Mouse (Mus musculus): ENCODE measurements around the gene Ablim1. TPM values are rescaled to one million over a fixed set of nuclear protein-coding genes. Genes with fewer than 3 reads are reported as not detected.

Ablim1 gene
- polyA plus RNA-seq, 1 experiment from 2014 or later = 40.5 TPM

GRCm38 (mm10) chr19:57127523-57127922, 187.2 kb downstream of the Ablim1 start:
- Histone ChIP-seq H3K36me3 (ENCODE audit: insufficient read depth, low read length) (no peaks in the 10 kb centered on the region), H3K9me3 (replicated peaks; ENCODE audit: low read length) (no peaks in the 10 kb centered on the region), H3K4me2 (ENCODE audit: low read length) (no peak overlapping the region), H3K9ac (ENCODE audit: low read depth, low read length) (no peak overlapping the region), H3K4me3 (replicated peaks; ENCODE audit: low read depth, low read length) (no peak overlapping the region), H3K27me3 (ENCODE audit: insufficient read depth, low read length) (no peaks in the 10 kb centered on the region), H3K4me1 (replicated peaks; ENCODE audit: insufficient read depth, low read length) (peaks cover 18% of the 10 kb centered on the region), H3K27ac (no peak overlapping the region)
- DNase-seq (ENCODE audit: low spot score) (no peak), ATAC-seq (replicated peaks; ENCODE audit: low FRiP score, low read depth) (no peak)
- no peak for TF ChIP-seq CTCF (IDR thresholded peaks at IDR 0.05; ENCODE audit: low read depth)
- WGBS = 93% methylated on average over 5 of the region's 5 CpGs

DNA sequence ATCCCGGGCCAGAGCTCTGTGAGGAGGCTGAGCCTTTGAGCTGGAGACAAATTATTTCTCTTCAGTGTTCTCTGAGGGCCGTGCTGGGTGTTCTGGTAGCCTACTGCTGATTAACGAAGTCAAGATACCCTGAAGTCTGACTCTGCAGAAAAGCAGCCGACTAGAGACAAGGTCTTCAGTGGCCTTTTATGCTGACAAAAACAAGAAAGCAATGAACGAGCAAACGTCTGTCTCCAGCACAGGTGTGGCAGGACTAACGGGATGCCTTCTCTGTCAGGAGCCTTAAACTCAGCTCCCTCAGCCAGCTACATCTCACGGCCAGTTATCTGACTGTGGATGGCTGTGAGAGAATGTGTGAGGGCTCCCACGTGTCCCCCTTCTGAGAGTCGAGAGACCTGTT, 187.8 kb downstream of the Ablim1 start:
- WGBS = 73% methylated on average over 10 of the region's 10 CpGs
- no peak overlapping the region for H3K27ac ChIP-seq
- no peak for TF ChIP-seq CTCF (IDR thresholded peaks at IDR 0.05; ENCODE audit: low read depth)

GRCm38 (mm10) chr19:57124906-57125305, 189.8 kb downstream of the Ablim1 start:
- Histone ChIP-seq H3K4me1 (replicated peaks; ENCODE audit: insufficient read depth, low read length) (peaks cover 18% of the 10 kb centered on the region), H3K36me3 (ENCODE audit: insufficient read depth, low read length) (no peaks in the 10 kb centered on the region), H3K4me3 (replicated peaks; ENCODE audit: low read depth, low read length) (no peak overlapping the region), H3K27me3 (ENCODE audit: insufficient read depth, low read length) (no peaks in the 10 kb centered on the region), H3K4me2 (ENCODE audit: low read length) (no peak overlapping the region), H3K9me3 (replicated peaks; ENCODE audit: low read length) (no peaks in the 10 kb centered on the region), H3K27ac (peak overlapping the region; percentile 64), H3K9ac (ENCODE audit: low read depth, low read length) (no peak overlapping the region)
- WGBS = 48% methylated on average over 4 of the region's 4 CpGs
- TF ChIP-seq CTCF (IDR thresholded peaks at IDR 0.05; ENCODE audit: low read depth) = no peak
- peak; percentile 54 for DNase-seq (ENCODE audit: low spot score)
- ATAC-seq (replicated peaks; ENCODE audit: low FRiP score, low read depth) = no peak

More for the DNA sequence above, 187.8 kb downstream of the Ablim1 start:
- H3K9me3 ChIP-seq (replicated peaks; ENCODE audit: low read length) = no peaks in the 10 kb centered on the region
- no peak overlapping the region for H3K4me3 ChIP-seq (replicated peaks; ENCODE audit: low read depth, low read length)
- no peak overlapping the region for H3K9ac ChIP-seq (ENCODE audit: low read depth, low read length)
- no peaks in the 10 kb centered on the region for H3K36me3 ChIP-seq (ENCODE audit: insufficient read depth, low read length)
- DNase-seq (ENCODE audit: low spot score) = no peak
- no peak for ATAC-seq (replicated peaks; ENCODE audit: low FRiP score, low read depth)
- peaks cover 18% of the 10 kb centered on the region for H3K4me1 ChIP-seq (replicated peaks; ENCODE audit: insufficient read depth, low read length)
- H3K27me3 ChIP-seq (ENCODE audit: insufficient read depth, low read length) = no peaks in the 10 kb centered on the region
- H3K4me2 ChIP-seq (ENCODE audit: low read length) = no peak overlapping the region

- no peaks in the 10 kb centered on the region for H3K27me3 ChIP-seq (ENCODE audit: insufficient read depth, low read length)
- peak overlapping the region; percentile 87 for H3K27ac ChIP-seq
- H3K9ac ChIP-seq (ENCODE audit: low read depth, low read length) = no peak overlapping the region
- H3K36me3 ChIP-seq (ENCODE audit: insufficient read depth, low read length) = no peaks in the 10 kb centered on the region
- 59% methylated on average over 2 of the region's 2 CpGs for WGBS
- ATAC-seq (replicated peaks; ENCODE audit: low FRiP score, low read depth) = no peak
- H3K4me2 ChIP-seq (ENCODE audit: low read length) = no peak overlapping the region
- no peak for DNase-seq (ENCODE audit: low spot score)
- no peak for TF ChIP-seq CTCF (IDR thresholded peaks at IDR 0.05; ENCODE audit: low read depth)
- H3K9me3 ChIP-seq (replicated peaks; ENCODE audit: low read length) = no peaks in the 10 kb centered on the region
- H3K4me1 ChIP-seq (replicated peaks; ENCODE audit: insufficient read depth, low read length) = peaks cover 24% of the 10 kb centered on the region
- no peak overlapping the region for H3K4me3 ChIP-seq (replicated peaks; ENCODE audit: low read depth, low read length)
Observed at GRCm38 (mm10) chr19:57124138-57124519, 190.6 kb downstream of the Ablim1 start.

- TF ChIP-seq CTCF (IDR thresholded peaks at IDR 0.05; ENCODE audit: low read depth) = no peak
- Histone ChIP-seq H3K4me2 (ENCODE audit: low read length) (no peak overlapping the region), H3K9me3 (replicated peaks; ENCODE audit: low read length) (no peaks in the 10 kb centered on the region), H3K27ac (peak overlapping the region; percentile 87), H3K4me1 (replicated peaks; ENCODE audit: insufficient read depth, low read length) (peaks cover 26% of the 10 kb centered on the region), H3K9ac (ENCODE audit: low read depth, low read length) (peak overlapping the region; percentile 23; the same call in 1 of the 2 replicates), H3K36me3 (ENCODE audit: insufficient read depth, low read length) (no peaks in the 10 kb centered on the region), H3K27me3 (ENCODE audit: insufficient read depth, low read length) (no peaks in the 10 kb centered on the region), H3K4me3 (replicated peaks; ENCODE audit: low read depth, low read length) (no peak overlapping the region)
- WGBS = 44% methylated on average over 11 of the region's 11 CpGs
- peak; percentile 37 for ATAC-seq (replicated peaks; ENCODE audit: low FRiP score, low read depth)
- peak; percentile 79 for DNase-seq (ENCODE audit: low spot score)
Observed at GRCm38 (mm10) chr19:57123503-57124137, 191.1 kb downstream of the Ablim1 start.

- H3K27ac ChIP-seq = no peak overlapping the region
- ATAC-seq (replicated peaks; ENCODE audit: low FRiP score, low read depth) (no peak), DNase-seq (ENCODE audit: low spot score) (no peak)
- no peak overlapping the region for H3K4me3 ChIP-seq (replicated peaks; ENCODE audit: low read depth, low read length)
- no peak for TF ChIP-seq CTCF (IDR thresholded peaks at IDR 0.05; ENCODE audit: low read depth)
- H3K9me3 ChIP-seq (replicated peaks; ENCODE audit: low read length) = no peaks in the 10 kb centered on the region
- H3K4me2 ChIP-seq (ENCODE audit: low read length) = no peak overlapping the region
- WGBS = 88% methylated on average over 3 of the region's 3 CpGs
- H3K27me3 ChIP-seq (ENCODE audit: insufficient read depth, low read length) = no peaks in the 10 kb centered on the region
- no peaks in the 10 kb centered on the region for H3K36me3 ChIP-seq (ENCODE audit: insufficient read depth, low read length)
- H3K9ac ChIP-seq (ENCODE audit: low read depth, low read length) = no peak overlapping the region
- peaks cover 26% of the 10 kb centered on the region for H3K4me1 ChIP-seq (replicated peaks; ENCODE audit: insufficient read depth, low read length)
Observed at GRCm38 (mm10) chr19:57122261-57122660, 192.5 kb downstream of the Ablim1 start.

DNA sequence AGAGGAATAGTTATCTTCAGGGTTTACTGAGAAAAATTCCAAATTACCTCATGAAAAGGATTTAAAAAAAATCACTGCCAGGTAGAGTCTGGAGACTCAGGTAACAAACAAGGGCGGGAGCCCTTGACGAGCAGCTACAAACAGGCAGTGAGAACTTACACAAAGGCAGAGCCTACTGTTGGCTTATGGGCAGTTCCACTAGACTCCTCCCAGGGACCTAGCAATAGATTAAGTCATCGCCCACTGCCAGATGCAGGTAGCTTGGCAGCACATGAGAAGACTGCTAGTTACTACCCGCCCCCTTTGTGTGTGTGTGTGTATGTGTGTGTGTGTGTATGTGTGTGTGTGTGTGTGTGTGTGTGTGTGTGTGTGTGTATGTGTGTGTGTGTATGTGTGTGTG, 193.7 kb downstream of the Ablim1 start:
- H3K4me2 ChIP-seq (ENCODE audit: low read length) = no peak overlapping the region
- no peaks in the 10 kb centered on the region for H3K36me3 ChIP-seq (ENCODE audit: insufficient read depth, low read length)
- no peak overlapping the region for H3K4me3 ChIP-seq (replicated peaks; ENCODE audit: low read depth, low read length)
- H3K4me1 ChIP-seq (replicated peaks; ENCODE audit: insufficient read depth, low read length) = peaks cover 36% of the 10 kb centered on the region
- ATAC-seq (replicated peaks; ENCODE audit: low FRiP score, low read depth) (no peak), DNase-seq (ENCODE audit: low spot score) (no peak)
- TF ChIP-seq CTCF (IDR thresholded peaks at IDR 0.05; ENCODE audit: low read depth) = no peak
- WGBS = 71% methylated on average over 4 of the region's 4 CpGs
- H3K9me3 ChIP-seq (replicated peaks; ENCODE audit: low read length) = no peaks in the 10 kb centered on the region
- H3K27me3 ChIP-seq (ENCODE audit: insufficient read depth, low read length) = no peaks in the 10 kb centered on the region
- H3K9ac ChIP-seq (ENCODE audit: low read depth, low read length) = no peak overlapping the region
- no peak overlapping the region for H3K27ac ChIP-seq
